In the genomic region with DNA sequence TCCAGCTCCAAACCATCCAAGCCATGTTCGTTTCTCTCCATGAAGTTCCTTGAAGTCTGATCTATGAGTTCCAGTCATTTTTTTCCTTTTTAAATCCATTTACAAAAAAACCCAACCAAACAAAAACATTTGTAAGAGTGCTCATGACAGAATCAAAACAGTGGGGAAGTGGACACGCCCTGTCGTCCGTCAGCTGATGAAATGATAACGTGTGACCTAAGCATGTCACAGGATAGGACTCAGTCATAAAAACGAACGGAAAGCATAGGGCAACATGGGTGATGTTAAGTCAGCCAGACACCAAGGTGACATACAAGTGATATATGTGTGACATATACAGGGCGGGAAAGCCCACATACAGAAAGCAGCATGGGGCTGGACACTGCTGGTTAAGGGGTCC, we compare ENCODE assay signal across 18 mouse cellular contexts. TPM values are rescaled to one million over a fixed set of nuclear protein-coding genes. Genes with fewer than 3 reads are reported as not detected.
"Had no signal": no experiment of that assay in that cellular context is flagged by ENCODE, and none has a peak within 500 bp of the region (broad histone marks: within the 10 kb centered on the region; RNA-seq: fewer than 3 reads in every experiment).

No protein-coding gene starts in this region.

- H3K27me3 ChIP-seq: liver, embryonic 13.5 days; liver, embryonic 15.5 days; lung, embryonic 15.5 days; midbrain, embryonic 12.5 days; neural tube, embryonic 13.5 days; neural tube, embryonic 15.5 days; stomach, embryonic 15.5 days had no signal

- H3K36me3 ChIP-seq: liver, embryonic 13.5 days; liver, embryonic 15.5 days had no signal

- DNase-seq: liver, embryonic 13.5 days; liver, postnatal 0 days; lung, adult 2 months; midbrain, embryonic 14.5 days; retina, postnatal 1 day; right cerebral cortex, adult 18-20 months; right cerebral cortex, postnatal 25 days; right cerebral cortex, postnatal 4 days; spleen, adult 18-20 months; thymus, adult 2 months; thymus, postnatal 36 days had no signal

RNA-seq across cellular contexts. Expression of gene Cd101, which starts 25.9 kb away (rescaled TPM):
- total RNA-seq: megakaryocyte-erythroid progenitor cell, adult 5-6 weeks had no signal

RNA-seq across cellular contexts. Expression of gene Ptgfrn, which starts 54.9 kb away (rescaled TPM):
- total RNA-seq: megakaryocyte-erythroid progenitor cell, adult 5-6 weeks had no signal
